Mouse (Mus musculus): ENCODE data around the gene Grifin.

Grifin gene

DNA sequence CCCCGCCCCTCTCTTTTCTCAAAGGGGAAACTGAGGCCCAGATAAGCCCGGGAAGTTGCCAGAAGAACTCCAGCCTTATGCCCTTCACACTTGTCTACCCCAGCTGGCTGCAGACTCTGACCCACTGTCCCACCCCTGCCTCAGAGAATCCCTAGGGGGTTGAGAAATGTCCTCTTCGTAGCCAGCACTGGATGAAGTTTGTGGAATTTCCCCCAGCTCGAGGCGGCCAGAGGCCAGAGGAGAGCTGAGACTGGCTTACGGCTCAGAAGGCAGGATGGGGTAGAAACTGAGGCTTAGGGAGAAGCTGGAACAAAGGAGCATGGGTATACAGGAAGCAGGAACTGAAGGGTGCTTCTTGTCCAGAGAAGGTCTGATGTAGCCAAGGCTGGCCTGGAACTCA is 7.7 kb upstream of the Grifin start:
- Histone ChIP-seq H3K36me3 (ENCODE audit: control insufficient read depth, insufficient read depth, low read length, poor library complexity, severe bottlenecking) (no peaks in the 10 kb centered on the region), H3K27me3 (ENCODE audit: control insufficient read depth, insufficient read depth, low read length, poor library complexity, severe bottlenecking) (no peaks in the 10 kb centered on the region)
- no peak for DNase-seq (ENCODE audit: low read depth, low spot score)

DNA sequence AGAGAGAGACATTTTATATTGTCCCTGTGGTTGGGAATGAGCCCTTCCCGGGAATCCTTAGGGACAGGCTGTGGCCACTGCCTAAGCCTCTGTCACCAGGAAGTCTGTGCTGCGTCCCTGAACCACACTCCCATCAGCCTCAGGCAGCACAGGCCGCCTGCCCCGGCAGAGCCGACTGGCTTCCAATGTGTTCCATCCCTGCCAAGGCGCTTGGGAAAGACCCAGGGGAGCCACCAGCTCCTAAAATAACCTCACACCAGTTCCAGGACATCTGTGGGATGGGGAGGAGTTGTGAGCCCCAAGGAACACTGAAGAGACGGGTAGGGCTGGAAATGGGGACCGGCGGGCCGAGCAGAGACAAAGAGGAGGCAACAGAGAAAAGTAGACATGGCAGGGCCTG is 6.8 kb upstream of the Grifin start:
- Histone ChIP-seq H3K36me3 (ENCODE audit: control insufficient read depth, insufficient read depth, low read length, poor library complexity, severe bottlenecking) (no peaks in the 10 kb centered on the region), H3K27me3 (ENCODE audit: control insufficient read depth, insufficient read depth, low read length, poor library complexity, severe bottlenecking) (no peaks in the 10 kb centered on the region)
- DNase-seq (ENCODE audit: low read depth, low spot score), result no peak

DNA sequence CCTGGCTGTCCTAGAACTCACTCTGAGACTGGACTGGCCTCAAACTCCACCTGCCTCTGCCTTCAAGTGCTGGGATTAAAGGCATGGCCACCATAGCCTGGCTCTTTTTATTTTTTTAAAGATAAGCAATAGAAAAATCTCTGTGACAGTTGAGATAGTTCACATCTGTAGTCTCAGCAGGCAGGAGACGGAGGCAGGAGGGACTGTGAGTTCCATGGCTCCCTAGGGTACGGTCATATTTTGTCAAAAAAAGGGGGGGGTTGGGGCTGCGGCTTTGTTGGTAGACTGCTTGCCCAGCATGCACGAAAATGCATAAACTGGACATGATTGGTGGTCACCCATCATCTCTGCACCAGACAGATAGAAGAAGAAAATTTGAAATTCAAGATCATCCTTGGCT is 6.3 kb upstream of the Grifin start:
- Histone ChIP-seq H3K36me3 (ENCODE audit: control insufficient read depth, insufficient read depth, low read length, poor library complexity, severe bottlenecking) (no peaks in the 10 kb centered on the region), H3K27me3 (ENCODE audit: control insufficient read depth, insufficient read depth, low read length, poor library complexity, severe bottlenecking) (no peaks in the 10 kb centered on the region)
- DNase-seq (ENCODE audit: low read depth, low spot score), result no peak

DNA sequence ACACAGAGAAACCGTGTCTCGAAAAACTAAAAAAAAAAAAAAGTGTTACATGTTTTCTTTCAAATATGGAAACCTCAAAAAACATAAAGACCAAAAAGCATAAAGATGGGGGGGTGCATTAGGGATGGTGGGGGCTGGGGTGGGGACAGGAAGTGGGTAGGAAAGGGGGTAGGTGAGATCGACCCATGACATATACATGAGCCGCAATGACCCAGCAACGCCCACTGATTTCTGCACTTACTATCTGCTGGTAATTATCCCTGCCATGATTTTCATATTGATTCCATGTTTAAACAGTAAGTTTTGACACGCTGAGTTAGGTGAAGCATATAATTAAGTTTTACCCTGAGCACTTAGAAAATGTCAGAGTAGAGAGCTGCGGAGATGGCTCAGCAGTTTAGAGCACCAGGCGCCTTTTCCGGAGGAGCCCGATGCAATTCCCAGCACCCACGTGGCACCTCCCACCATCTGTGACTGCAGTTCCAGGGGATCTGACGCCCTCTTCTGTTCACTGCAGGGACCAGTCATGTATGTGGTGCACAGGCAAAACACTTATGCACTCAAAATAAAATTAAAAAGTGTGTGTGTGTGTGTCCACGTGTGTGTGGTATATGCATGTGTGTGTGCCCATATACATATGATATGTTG is 5.5 kb upstream of the Grifin start:
- no peak for DNase-seq (ENCODE audit: low read depth, low spot score)
- no peaks in the 10 kb centered on the region for H3K27me3 ChIP-seq (ENCODE audit: control insufficient read depth, insufficient read depth, low read length, poor library complexity, severe bottlenecking)
- no peaks in the 10 kb centered on the region for H3K36me3 ChIP-seq (ENCODE audit: control insufficient read depth, insufficient read depth, low read length, poor library complexity, severe bottlenecking)

DNA sequence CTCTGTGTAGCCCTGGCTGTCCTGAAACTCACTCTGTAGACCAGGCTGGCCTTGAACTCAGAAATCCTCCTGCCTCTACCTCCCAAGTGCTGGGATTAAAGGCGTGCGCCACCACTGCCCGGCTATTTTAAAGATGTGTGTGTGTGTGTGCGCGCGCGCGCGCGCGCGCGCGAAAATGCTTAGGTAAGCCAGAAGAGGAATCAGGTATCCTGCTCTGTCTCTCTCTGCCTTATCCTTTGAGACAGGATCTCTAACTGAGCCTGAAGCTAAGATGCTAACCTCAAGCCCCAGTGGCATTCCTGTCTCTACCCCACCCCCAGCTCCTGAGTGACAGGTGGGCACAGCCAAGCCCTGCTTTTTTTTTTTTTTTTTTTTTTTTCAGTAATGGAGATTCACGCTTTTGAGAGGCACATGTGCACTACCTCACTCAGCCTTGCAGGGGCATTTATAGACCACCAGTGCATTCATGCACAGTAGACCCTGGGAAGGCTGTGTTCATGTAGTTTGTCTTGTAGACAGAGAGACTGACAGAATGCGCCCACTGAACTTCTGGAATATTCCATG is 4.2 kb upstream of the Grifin start:
- Histone ChIP-seq H3K36me3 (ENCODE audit: control insufficient read depth, insufficient read depth, low read length, poor library complexity, severe bottlenecking) (no peaks in the 10 kb centered on the region), H3K27me3 (ENCODE audit: control insufficient read depth, insufficient read depth, low read length, poor library complexity, severe bottlenecking) (no peaks in the 10 kb centered on the region)
- no peak for DNase-seq (ENCODE audit: low read depth, low spot score)

DNA sequence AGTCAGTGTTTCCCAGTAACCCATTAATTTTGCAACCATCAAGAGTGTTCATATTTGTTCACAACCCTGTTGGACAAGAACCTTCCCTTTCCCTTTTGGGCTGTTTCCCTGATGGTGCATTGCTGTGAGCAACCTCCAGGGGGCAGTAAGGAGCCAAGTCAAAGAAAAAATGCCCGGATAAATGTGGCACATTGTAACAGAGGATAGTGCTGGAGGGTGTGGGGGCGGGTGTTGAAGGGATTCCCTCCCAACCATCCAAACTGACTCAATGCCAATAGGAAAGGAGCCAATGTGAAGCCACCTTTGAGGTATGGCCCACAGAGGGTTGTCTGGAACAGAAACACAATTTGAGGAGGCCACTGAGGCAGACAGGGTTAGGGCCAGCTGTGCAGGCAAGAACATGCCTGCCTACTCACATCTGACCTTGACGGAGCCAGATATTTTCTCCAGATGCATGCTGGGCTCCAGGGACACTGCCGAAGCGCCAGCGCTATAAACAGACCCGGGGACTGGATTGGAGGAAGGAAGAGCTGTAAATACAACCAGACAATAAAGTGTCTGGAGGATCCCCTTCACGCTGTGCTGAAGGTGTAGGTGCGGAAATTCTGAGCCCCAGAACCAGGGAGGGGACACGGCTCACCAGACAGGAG is 3.6 kb upstream of the Grifin start:
- Histone ChIP-seq H3K36me3 (ENCODE audit: control insufficient read depth, insufficient read depth, low read length, poor library complexity, severe bottlenecking) (no peaks in the 10 kb centered on the region), H3K27me3 (ENCODE audit: control insufficient read depth, insufficient read depth, low read length, poor library complexity, severe bottlenecking) (no peaks in the 10 kb centered on the region)
- peak; percentile 80 for DNase-seq (ENCODE audit: low read depth, low spot score)

DNA sequence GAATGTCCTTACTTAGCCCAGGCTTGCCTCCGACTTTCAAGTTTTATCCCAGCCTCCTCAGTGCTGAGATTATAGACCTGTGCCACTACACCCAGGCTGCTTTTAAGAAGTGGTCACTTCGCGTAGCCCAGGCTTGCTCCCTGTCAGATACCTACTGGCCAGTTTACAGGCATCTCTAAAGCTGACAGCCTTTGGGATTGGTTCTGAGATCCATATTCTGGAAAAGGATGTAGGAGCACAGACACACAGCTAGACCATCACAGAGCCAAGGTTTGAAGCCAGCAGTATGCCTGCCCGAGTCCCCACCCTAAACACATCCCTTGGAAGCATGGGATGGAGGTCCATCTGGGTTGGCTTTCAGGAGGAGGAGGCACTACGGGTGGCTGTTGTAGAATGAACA is 2.9 kb upstream of the Grifin start:
- Histone ChIP-seq H3K27me3 (ENCODE audit: control insufficient read depth, insufficient read depth, low read length, poor library complexity, severe bottlenecking) (no peaks in the 10 kb centered on the region), H3K36me3 (ENCODE audit: control insufficient read depth, insufficient read depth, low read length, poor library complexity, severe bottlenecking) (no peaks in the 10 kb centered on the region)
- DNase-seq (ENCODE audit: low read depth, low spot score), result no peak

DNA sequence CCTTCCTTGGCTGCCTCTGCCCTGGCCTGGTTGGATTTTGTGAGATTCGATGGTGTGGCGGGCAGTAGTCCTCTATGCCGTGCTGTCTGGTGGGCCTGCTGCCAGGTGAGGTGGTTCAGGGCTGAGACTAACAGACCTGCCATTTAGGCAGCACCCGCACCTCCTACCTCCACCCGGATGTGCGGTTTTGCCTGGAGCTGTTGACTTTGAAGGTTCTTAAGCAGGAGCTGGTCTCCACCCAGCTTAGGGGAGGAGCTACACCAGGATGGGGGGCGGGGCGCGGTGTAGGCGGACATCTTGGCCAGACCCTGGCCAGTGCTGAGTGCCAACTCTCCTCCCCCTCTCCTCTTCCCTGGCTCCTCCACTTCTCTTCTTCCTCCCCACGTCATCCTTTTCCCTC is 2.5 kb upstream of the Grifin start:
- DNase-seq (ENCODE audit: low read depth, low spot score), result peak; percentile 70
- Histone ChIP-seq H3K27me3 (ENCODE audit: control insufficient read depth, insufficient read depth, low read length, poor library complexity, severe bottlenecking) (no peaks in the 10 kb centered on the region), H3K36me3 (ENCODE audit: control insufficient read depth, insufficient read depth, low read length, poor library complexity, severe bottlenecking) (no peaks in the 10 kb centered on the region)

DNA sequence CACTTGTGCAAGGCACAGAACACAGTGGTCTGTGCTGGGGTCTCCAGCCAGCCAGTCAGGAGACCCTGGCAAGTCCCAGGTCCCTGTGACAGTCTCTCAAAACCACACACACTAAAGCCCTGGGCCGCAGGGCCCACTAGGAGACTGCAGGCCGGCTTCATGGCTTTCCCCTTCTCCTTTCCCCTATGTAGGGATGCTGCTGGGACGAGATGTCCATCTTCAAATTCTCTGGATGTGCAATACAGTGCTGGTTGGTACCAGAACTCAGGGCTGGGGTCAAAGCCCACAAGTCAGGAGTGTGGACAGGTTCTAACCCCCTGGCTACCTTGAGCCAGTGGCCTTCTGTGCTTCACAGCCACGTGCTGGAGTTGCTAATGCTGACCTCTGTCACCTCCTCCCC is 1.4 kb upstream of the Grifin start:
- Histone ChIP-seq H3K36me3 (ENCODE audit: control insufficient read depth, insufficient read depth, low read length, poor library complexity, severe bottlenecking) (no peaks in the 10 kb centered on the region), H3K27me3 (ENCODE audit: control insufficient read depth, insufficient read depth, low read length, poor library complexity, severe bottlenecking) (no peaks in the 10 kb centered on the region)
- DNase-seq (ENCODE audit: low read depth, low spot score), result no peak

DNA sequence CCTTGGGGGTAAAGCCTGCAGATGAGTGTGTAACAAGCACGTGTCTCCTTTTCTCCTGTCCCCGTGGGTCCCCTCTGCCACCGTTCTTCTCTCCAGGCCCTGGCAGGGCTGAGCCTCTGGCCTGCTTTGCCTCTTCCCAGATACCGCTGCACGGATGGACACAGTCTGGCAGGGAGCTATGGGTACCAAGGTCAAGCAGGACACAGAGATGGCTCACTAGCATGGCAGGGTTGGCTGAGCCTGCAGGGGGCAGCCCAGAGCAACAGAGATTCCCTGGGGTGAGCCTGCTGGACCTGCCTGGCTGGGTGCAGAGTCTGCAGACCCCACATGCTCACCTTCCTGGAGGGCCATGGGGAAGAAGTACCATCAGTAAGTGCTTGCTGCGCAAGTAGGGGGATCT is 985 bp upstream of the Grifin start:
- Histone ChIP-seq H3K36me3 (ENCODE audit: control insufficient read depth, insufficient read depth, low read length, poor library complexity, severe bottlenecking) (no peaks in the 10 kb centered on the region), H3K27me3 (ENCODE audit: control insufficient read depth, insufficient read depth, low read length, poor library complexity, severe bottlenecking) (no peaks in the 10 kb centered on the region)
- peak; percentile 60 for DNase-seq (ENCODE audit: low read depth, low spot score)

DNA sequence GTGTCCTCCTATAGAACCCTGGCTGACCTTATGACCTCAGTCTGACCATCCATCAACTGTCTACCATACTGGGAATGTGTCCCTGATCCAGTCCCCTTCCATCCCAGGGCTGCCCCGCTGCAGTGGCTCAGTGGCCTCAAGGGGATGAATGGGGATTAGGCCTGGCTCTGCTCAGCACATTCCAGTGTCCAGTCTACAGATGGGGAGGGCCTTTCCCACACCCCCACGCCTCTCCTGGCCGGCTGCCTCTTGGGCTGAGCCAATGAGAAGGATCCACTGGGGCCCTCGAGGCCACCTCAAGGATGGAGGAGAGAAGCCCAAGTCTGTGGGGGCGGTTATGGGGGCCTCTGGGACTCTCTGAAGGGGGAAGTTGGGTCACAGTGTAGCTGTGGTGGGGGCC is 580 bp upstream of the Grifin start:
- DNase-seq (ENCODE audit: low read depth, low spot score), result no peak

DNA sequence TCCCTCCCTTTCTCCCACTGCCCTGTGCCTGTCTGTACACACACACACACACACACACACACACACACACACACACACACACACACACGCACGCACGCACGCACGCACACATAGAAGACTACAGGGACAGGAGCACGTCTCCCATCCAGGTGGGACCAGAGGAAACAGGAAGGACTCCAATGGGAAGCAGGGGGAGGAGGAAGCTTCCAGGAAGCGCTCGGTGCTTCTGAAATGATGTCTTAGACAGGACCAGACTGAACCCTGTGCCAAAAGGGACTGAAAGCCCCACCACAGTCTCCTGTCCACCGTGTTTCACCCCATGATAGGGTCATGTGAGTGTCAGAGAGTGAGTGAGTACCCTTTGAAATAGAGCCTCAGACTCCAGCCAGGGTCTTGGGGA is 2.3 kb downstream of the Grifin start:
- H3K27me3 ChIP-seq (ENCODE audit: control insufficient read depth, insufficient read depth, low read length, poor library complexity, severe bottlenecking), result no peaks in the 10 kb centered on the region
- no peaks in the 10 kb centered on the region for H3K36me3 ChIP-seq (ENCODE audit: control insufficient read depth, insufficient read depth, low read length, poor library complexity, severe bottlenecking)
- no peak for DNase-seq (ENCODE audit: low read depth, low spot score)

More for the DNA sequence above, 580 bp upstream of the Grifin start:
- no peaks in the 10 kb centered on the region for H3K27me3 ChIP-seq (ENCODE audit: control insufficient read depth, insufficient read depth, low read length, poor library complexity, severe bottlenecking)
- H3K36me3 ChIP-seq (ENCODE audit: control insufficient read depth, insufficient read depth, low read length, poor library complexity, severe bottlenecking), result no peaks in the 10 kb centered on the region

DNA sequence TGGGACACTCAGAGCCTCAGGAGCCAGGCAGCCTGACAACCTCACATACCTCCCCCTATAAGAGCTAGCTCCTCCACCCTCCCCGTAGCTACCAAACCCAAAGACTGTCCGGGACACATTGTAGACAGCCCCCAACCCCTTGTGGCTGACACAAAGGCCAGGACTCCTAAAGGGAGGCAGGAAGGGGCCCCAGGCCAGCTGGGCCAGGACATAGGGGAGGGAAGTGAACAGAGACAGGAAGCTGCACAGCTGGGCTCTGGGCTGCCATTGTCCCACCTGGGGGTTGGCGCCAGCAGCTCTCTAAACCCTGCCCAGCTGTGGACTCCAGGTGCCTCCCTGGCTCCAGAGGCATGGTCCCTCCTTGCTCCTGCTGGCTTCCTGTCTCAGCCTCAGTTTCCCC is 8.0 kb downstream of the Grifin start:
- no peaks in the 10 kb centered on the region for H3K27me3 ChIP-seq (ENCODE audit: control insufficient read depth, insufficient read depth, low read length, poor library complexity, severe bottlenecking)
- DNase-seq (ENCODE audit: low read depth, low spot score), result no peak

DNA sequence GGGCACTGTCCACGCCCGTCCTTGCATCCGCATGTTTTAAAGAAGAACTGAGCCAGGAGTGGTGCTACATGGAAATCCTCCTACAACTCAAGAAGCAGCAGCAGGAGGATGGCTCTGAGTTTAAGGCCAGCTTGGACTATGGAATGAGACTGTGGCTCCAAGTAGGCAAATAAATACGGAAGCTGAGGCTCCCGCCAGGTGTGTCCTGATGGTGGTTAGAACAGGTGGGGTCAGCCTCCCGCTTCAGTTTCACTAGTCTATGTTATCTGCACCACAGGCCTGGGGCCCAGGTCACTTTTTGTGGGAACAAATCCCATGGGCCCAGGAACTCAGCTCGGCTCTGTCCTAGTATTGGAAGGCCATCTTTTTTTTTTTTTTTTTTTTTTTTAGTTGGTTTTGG is 11.2 kb downstream of the Grifin start:
- Histone ChIP-seq H3K36me3 (ENCODE audit: control insufficient read depth, insufficient read depth, low read length, poor library complexity, severe bottlenecking) (no peaks in the 10 kb centered on the region), H3K27me3 (ENCODE audit: control insufficient read depth, insufficient read depth, low read length, poor library complexity, severe bottlenecking) (no peaks in the 10 kb centered on the region)
- no peak for DNase-seq (ENCODE audit: low read depth, low spot score)

More for the DNA sequence above, 8.0 kb downstream of the Grifin start:
- no peaks in the 10 kb centered on the region for H3K36me3 ChIP-seq (ENCODE audit: control insufficient read depth, insufficient read depth, low read length, poor library complexity, severe bottlenecking)

DNA sequence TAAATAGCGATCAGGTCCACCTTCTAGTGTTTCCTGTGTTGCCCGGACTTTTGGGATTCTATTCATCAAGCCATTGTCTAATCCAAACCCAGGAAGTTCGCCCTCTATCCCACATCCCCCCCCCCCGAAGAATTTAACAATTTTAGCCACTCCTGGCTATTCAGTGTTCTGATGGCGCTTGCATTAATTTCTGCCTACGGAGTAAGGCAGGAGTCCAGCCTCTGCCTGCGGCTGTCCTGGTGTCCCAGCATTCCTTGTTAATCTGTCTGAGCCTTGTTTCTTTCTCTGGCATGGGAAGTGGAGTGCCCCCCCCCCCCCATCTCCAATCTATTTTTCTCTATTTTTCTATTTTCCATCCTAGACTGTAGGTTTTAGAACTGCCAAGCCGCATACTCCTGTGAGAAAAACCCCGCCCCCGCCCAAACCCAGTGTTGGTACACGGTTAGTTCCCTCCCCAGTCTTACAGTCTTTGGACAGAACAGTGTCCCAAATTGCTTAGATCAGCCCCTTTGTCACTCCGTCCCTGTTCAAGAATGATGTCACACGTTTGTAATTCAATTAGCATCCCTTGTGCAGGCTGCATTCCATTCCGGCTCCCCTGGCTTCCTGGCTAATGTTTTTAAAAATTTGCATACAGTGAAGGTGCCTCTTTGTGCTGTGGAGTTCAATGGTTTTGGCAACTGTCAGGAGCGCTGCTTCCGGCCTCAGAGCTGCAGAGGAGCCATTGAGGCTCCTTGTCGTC is 15.4 kb downstream of the Grifin start:
- no peaks in the 10 kb centered on the region for H3K36me3 ChIP-seq (ENCODE audit: control insufficient read depth, insufficient read depth, low read length, poor library complexity, severe bottlenecking)
- H3K27me3 ChIP-seq (ENCODE audit: control insufficient read depth, insufficient read depth, low read length, poor library complexity, severe bottlenecking), result no peaks in the 10 kb centered on the region
- no peak for DNase-seq (ENCODE audit: low read depth, low spot score)

Measured in splenic B cell, adult 2 months (primary cell).